Mouse (Mus musculus) hindbrain, embryonic 12.5 days (tissue): ENCODE results near the gene Spred2. TPM values are rescaled to one million over a fixed set of nuclear protein-coding genes. Genes with fewer than 3 reads are reported as not detected.

Source experiments
- ATAC-seq: fragments of 200-750 bp; cut with Nextera tagmentation; 2 replicates; pipeline ENCODE4 v1.8.0; 2017; ENCODE audit warnings: moderate TSS enrichment; ENCODE audit not compliant: low FRiP score
- H3K27ac ChIP-seq: fragments of 300-500 bp; sonication (generic); 2 replicates; pipeline ENCODE4 v1.5.1; 2016; ENCODE audit warnings: mild to moderate bottlenecking
- H3K27me3 ChIP-seq: fragments of 300-500 bp; sonication (generic); 2 replicates; pipeline ENCODE4 v1.6.1; 2016; ENCODE audit warnings: mild to moderate bottlenecking
- H3K36me3 ChIP-seq: fragments of 300-500 bp; sonication (generic); 2 replicates; pipeline ENCODE4 v1.6.1; 2016; ENCODE audit warnings: mild to moderate bottlenecking
- H3K4me1 ChIP-seq: fragments of 300-500 bp; sonication (generic); 2 replicates; pipeline ENCODE4 v1.6.1; 2016
- H3K4me2 ChIP-seq: fragments of 300-500 bp; sonication (generic); replicated peaks from 2 replicates; pipeline ENCODE4 v1.6.1; 2016; ENCODE audit warnings: mild to moderate bottlenecking
- H3K4me3 ChIP-seq: fragments of 300-500 bp; sonication (generic); 2 replicates; pipeline ENCODE4 v1.5.1; 2016; ENCODE audit warnings: mild to moderate bottlenecking
- H3K9ac ChIP-seq: fragments of 300-500 bp; sonication (generic); 2 replicates; pipeline ENCODE4 v1.6.1; 2016; ENCODE audit warnings: mild to moderate bottlenecking, moderate library complexity
- H3K9me3 ChIP-seq: fragments of 300-500 bp; sonication (generic); replicated peaks from 2 replicates; pipeline ENCODE4 v1.6.1; 2016; ENCODE audit warnings: mild to moderate bottlenecking
- WGBS: fragments of 180-500 bp; shearing (Covaris S2); methylation state at CpG from one replicate; pipeline ENCODE4 v1.1.7; 2016; 5-methylcytosine and 5-hydroxymethylcytosine counted together
- polyA plus RNA-seq: library from polyadenylated mRNA; unstranded; fragments of >200 nt; fragmentation: Nextera tagmentation; extraction: Ambion mirVana; gene quantifications from 2 replicates; pipeline ENCODE4 v1.2.1, GENCODE M21; 2016

The Spred2 gene
- polyA plus RNA-seq, 1 experiment from 2014 or later = 6.8 TPM

- Histone ChIP-seq H3K36me3 (no peaks in the 10 kb centered on the region), H3K4me2 (no peak overlapping the region), H3K9me3 (no peaks in the 10 kb centered on the region), H3K9ac (no peak overlapping the region), H3K27ac (no peak overlapping the region), H3K4me3 (no peak overlapping the region), H3K4me1 (peaks cover 11% of the 10 kb centered on the region), H3K27me3 (no peaks in the 10 kb centered on the region)
- 86% methylated on average over 14 of the region's 14 CpGs for WGBS
- ATAC-seq = no peak
These were observed 55.2 kb downstream of the Spred2 start for GRCm38 (mm10) chr11:19979338-19979737.

GRCm38 (mm10) chr11:19982113-19982512, 57.9 kb downstream of the Spred2 start:
- H3K36me3 ChIP-seq = no peaks in the 10 kb centered on the region
- no peaks in the 10 kb centered on the region for H3K27me3 ChIP-seq
- no peak overlapping the region for H3K27ac ChIP-seq
- H3K4me1 ChIP-seq = peaks cover 19% of the 10 kb centered on the region
- H3K9ac ChIP-seq = no peak overlapping the region
- H3K4me3 ChIP-seq = no peak overlapping the region
- no peak for ATAC-seq
- H3K9me3 ChIP-seq = no peaks in the 10 kb centered on the region
- WGBS = 71% methylated on average over 6 of the region's 6 CpGs
- no peak overlapping the region for H3K4me2 ChIP-seq

DNA sequence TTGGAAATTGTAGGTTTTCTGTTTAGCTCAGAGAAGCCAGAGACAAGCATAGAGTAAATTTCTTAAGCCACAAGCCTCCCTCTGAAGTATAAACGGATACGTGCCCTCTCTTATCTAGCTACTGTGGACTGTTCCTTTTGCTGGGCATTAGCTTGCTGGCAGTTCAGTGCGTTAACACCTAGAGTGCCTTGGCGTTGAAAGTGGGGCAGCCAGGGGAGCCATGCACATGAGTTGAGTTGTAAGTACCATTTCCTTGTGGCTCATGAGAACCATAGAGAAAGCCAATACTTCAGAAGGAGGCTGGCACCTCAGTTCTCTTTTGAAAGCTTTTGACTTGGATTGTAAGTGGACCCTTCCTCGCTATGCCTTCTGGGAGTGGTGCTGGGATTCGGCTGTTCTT, 58.6 kb downstream of the Spred2 start:
- no peaks in the 10 kb centered on the region for H3K9me3 ChIP-seq
- peaks cover 26% of the 10 kb centered on the region for H3K4me1 ChIP-seq
- H3K27ac ChIP-seq = no peak overlapping the region
- ATAC-seq = no peak
- H3K4me3 ChIP-seq = no peak overlapping the region
- no peak overlapping the region for H3K4me2 ChIP-seq
- 77% methylated on average over 6 of the region's 6 CpGs for WGBS
- no peak overlapping the region for H3K9ac ChIP-seq
- no peaks in the 10 kb centered on the region for H3K27me3 ChIP-seq
- H3K36me3 ChIP-seq = no peaks in the 10 kb centered on the region

- no peak for ATAC-seq
- Histone ChIP-seq H3K27me3 (no peaks in the 10 kb centered on the region), H3K9me3 (no peaks in the 10 kb centered on the region), H3K9ac (no peak overlapping the region), H3K4me3 (no peak overlapping the region), H3K27ac (no peak overlapping the region), H3K4me1 (peaks cover 26% of the 10 kb centered on the region), H3K36me3 (no peaks in the 10 kb centered on the region), H3K4me2 (no peak overlapping the region)
- 30% methylated on average over 4 of the region's 4 CpGs for WGBS
These were observed 59.1 kb downstream of the Spred2 start for GRCm38 (mm10) chr11:19983298-19983697.

- Histone ChIP-seq H3K4me2 (no peak overlapping the region), H3K36me3 (no peaks in the 10 kb centered on the region), H3K27ac (no peak overlapping the region), H3K9me3 (no peaks in the 10 kb centered on the region), H3K4me3 (no peak overlapping the region), H3K4me1 (peaks cover 26% of the 10 kb centered on the region), H3K9ac (no peak overlapping the region), H3K27me3 (no peaks in the 10 kb centered on the region)
- no peak for ATAC-seq
- 80% methylated on average over 9 of the region's 9 CpGs for WGBS
These were observed 59.9 kb downstream of the Spred2 start for GRCm38 (mm10) chr11:19984029-19984428.

- H3K27me3 ChIP-seq = no peaks in the 10 kb centered on the region
- no peak overlapping the region for H3K27ac ChIP-seq
- no peak overlapping the region for H3K4me3 ChIP-seq
- no peaks in the 10 kb centered on the region for H3K36me3 ChIP-seq
- WGBS = 65% methylated on average over 5 of the region's 5 CpGs
- no peak overlapping the region for H3K9ac ChIP-seq
- H3K4me1 ChIP-seq = peaks cover 26% of the 10 kb centered on the region
- no peak overlapping the region for H3K4me2 ChIP-seq
- H3K9me3 ChIP-seq = no peaks in the 10 kb centered on the region
- ATAC-seq = no peak
These were observed 61.2 kb downstream of the Spred2 start for GRCm38 (mm10) chr11:19985283-19985854.

- H3K27me3 ChIP-seq = no peaks in the 10 kb centered on the region
- no peaks in the 10 kb centered on the region for H3K9me3 ChIP-seq
- no peak for ATAC-seq
- H3K27ac ChIP-seq = no peak overlapping the region
- H3K4me1 ChIP-seq = peaks cover 31% of the 10 kb centered on the region
- no peak overlapping the region for H3K9ac ChIP-seq
- 29% methylated on average over 1 of the region's 1 CpGs for WGBS
- H3K4me3 ChIP-seq = no peak overlapping the region
- no peaks in the 10 kb centered on the region for H3K36me3 ChIP-seq
- no peak overlapping the region for H3K4me2 ChIP-seq
These were observed 62.3 kb downstream of the Spred2 start for GRCm38 (mm10) chr11:19986443-19986861.

DNA sequence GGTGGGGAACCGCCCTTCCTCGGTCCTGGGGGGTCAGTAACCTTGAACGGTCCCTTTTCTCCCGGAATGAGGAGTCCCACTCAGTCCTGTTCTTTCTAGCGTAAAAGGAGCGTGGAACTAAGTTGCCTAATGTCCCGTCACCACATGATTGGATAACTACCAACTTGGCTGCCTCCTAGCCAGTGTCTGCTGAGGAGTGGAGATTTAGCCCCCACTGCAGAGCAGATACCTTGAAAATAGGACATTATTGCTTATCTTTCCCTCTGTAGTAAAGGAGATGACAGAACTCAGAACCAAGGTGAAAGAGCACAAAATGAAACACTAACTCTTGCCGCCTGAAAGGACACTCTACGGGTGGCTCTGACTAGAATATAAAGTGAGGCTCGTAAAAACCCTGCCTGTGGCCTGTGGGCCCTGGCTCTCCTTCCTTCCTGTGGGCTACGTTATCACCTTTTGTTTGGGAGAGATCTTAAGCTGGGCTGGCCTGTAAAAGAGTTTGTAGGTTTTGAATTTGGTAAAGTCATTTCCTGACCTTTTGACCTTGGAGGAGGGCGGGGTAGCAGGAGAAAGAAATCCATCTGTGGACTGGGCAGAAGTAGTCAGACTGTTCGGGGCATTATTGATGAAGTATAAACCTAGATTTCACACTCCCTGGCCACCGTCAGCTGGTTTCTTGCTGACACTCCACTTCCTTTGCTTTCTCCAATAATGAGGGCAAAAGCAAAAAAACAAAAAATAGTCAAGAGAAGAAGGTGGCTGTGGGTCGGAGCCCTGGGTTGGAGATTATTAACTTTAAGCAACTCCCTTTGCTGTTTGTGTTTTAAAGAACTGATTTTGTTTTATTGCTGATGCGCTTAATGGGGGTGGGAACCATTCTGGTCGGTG, 62.9 kb downstream of the Spred2 start:
- peaks cover 34% of the 10 kb centered on the region for H3K4me1 ChIP-seq
- WGBS = 27% methylated on average over 17 of the region's 17 CpGs
- no peaks in the 10 kb centered on the region for H3K36me3 ChIP-seq
- no peak overlapping the region for H3K4me3 ChIP-seq
- H3K27me3 ChIP-seq = no peaks in the 10 kb centered on the region
- H3K9ac ChIP-seq = no peak overlapping the region
- 0 out of 2 replicates have a peak, but pooled peaks have one; percentile 5 for ATAC-seq
- H3K4me2 ChIP-seq = no peak overlapping the region
- no peaks in the 10 kb centered on the region for H3K9me3 ChIP-seq
- no peak overlapping the region for H3K27ac ChIP-seq

- Histone ChIP-seq H3K4me2 (no peak overlapping the region), H3K9ac (no peak overlapping the region), H3K4me3 (no peak overlapping the region), H3K36me3 (no peaks in the 10 kb centered on the region), H3K9me3 (no peaks in the 10 kb centered on the region), H3K27ac (no peak overlapping the region), H3K27me3 (no peaks in the 10 kb centered on the region), H3K4me1 (peaks cover 35% of the 10 kb centered on the region)
- WGBS = 10% methylated on average over 9 of the region's 9 CpGs
- ATAC-seq = no peak
These were observed 63.5 kb downstream of the Spred2 start for GRCm38 (mm10) chr11:19987756-19988091.

- WGBS = 59% methylated on average over 5 of the region's 5 CpGs
- Histone ChIP-seq H3K36me3 (no peaks in the 10 kb centered on the region), H3K4me3 (no peak overlapping the region), H3K9me3 (no peaks in the 10 kb centered on the region), H3K4me2 (no peak overlapping the region), H3K9ac (no peak overlapping the region), H3K4me1 (peaks cover 30% of the 10 kb centered on the region), H3K27me3 (no peaks in the 10 kb centered on the region), H3K27ac (no peak overlapping the region)
- ATAC-seq = no peak
These were observed 64.0 kb downstream of the Spred2 start for GRCm38 (mm10) chr11:19988224-19988623.

DNA sequence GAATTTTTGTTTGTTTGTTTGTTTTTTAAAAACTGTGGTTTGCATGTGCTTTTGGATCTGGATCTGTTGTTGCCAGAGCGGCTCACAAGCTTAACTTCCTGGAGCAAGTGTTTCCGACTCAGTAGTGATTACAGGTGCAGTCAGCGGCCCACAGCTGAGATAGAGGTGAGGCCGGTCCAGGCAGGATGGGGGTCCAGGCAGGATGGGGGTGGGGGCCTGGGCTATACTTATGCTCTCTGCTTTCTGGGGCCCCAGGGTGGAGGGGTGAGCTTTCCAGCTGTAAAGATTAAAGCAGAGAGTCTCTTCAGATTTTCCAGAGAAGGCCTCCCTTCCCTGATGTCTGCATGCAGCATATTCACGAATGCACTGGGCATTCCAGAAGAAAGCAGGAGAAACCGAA, 64.5 kb downstream of the Spred2 start:
- H3K9me3 ChIP-seq = no peaks in the 10 kb centered on the region
- H3K4me1 ChIP-seq = peaks cover 28% of the 10 kb centered on the region
- H3K4me2 ChIP-seq = no peak overlapping the region
- WGBS = 76% methylated on average over 6 of the region's 6 CpGs
- H3K27ac ChIP-seq = no peak overlapping the region
- no peak overlapping the region for H3K9ac ChIP-seq
- H3K36me3 ChIP-seq = no peaks in the 10 kb centered on the region
- no peaks in the 10 kb centered on the region for H3K27me3 ChIP-seq
- ATAC-seq = no peak
- no peak overlapping the region for H3K4me3 ChIP-seq

GRCm38 (mm10) chr11:19989141-19989910, 65.2 kb downstream of the Spred2 start:
- Histone ChIP-seq H3K27ac (no peak overlapping the region), H3K4me2 (no peak overlapping the region), H3K27me3 (no peaks in the 10 kb centered on the region), H3K9me3 (no peaks in the 10 kb centered on the region), H3K9ac (no peak overlapping the region), H3K36me3 (no peaks in the 10 kb centered on the region), H3K4me1 (peaks cover 25% of the 10 kb centered on the region), H3K4me3 (no peak overlapping the region)
- ATAC-seq = no peak
- WGBS = 90% methylated on average over 13 of the region's 13 CpGs
